Mouse (Mus musculus) E14TG2a.4 (cell line): ENCODE measurements around the gene Olfr671.

Experiments
- CTCF ChIP-seq: conservative IDR thresholded peaks from 2 replicates; pipeline ENCODE4 v1.5.1; 2014; ENCODE audit warnings: low read length
- NANOG ChIP-seq: IDR thresholded peaks from 2 replicates; pipeline ENCODE4 v1.6.1; 2014; ENCODE audit warnings: borderline replicate concordance, low read length, mixed read lengths

DNA sequence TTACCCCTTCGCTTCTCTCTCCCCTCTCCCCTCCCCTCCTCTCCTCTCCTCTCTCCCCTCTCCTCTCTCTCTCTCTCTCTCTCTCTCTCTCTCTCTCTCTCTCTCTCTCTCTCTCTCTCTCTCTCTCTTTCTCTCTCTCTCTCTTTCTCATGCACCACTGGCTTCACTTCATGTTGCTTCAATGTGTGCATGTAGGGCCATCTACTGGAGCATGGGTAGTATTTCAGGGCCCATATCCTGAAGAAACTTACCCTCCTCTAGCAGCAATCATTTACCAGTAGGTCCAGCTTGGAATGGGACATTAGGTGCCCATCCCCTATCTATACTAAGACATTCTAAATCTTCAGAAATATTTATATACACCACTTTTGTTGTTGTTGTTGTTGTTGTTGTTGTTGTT lies 43.6 kb upstream of the Olfr671 start:
- peak; percentile 10; the same call in 1 of the 2 replicates for TF ChIP-seq CTCF
- TF ChIP-seq NANOG, result no peak
